Mouse (Mus musculus): ENCODE data around the gene Acod1. TPM values are rescaled to one million over a fixed set of nuclear protein-coding genes. Genes with fewer than 3 reads are reported as not detected.

Acod1 gene
- polyA plus RNA-seq, 1 experiment from 2014 or later = not detected

DNA sequence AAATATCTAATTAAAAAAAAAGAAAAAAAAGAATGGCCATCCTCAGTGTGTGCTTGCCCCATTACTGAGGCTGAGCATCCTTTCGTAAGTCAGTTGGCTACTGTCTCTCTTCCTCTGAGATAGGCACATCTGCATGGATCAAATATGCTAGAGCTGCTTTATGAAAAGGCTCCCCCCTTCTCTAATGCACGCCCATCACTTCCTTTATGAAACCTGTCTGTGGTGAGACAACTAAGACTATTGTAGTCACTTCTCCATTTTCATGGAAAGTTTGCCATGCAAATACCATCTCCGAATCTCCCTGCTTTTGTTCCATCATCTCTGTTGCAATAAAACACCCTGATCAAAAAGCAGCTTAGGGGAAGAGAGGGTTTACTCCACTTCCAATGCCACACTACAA lies 9.8 kb upstream of the Acod1 start:
- Histone ChIP-seq H3K4me3 (ENCODE audit: low read depth, low read length) (no peak overlapping the region), H3K36me3 (ENCODE audit: control insufficient read depth, insufficient read depth, low read length) (no peaks in the 10 kb centered on the region), H3K9me3 (replicated peaks; ENCODE audit: control insufficient read depth, low read length) (no peaks in the 10 kb centered on the region), H3K4me2 (ENCODE audit: low read length) (no peak overlapping the region), H3K4me1 (ENCODE audit: control insufficient read depth, insufficient read depth, low read length) (no peaks in the 10 kb centered on the region), H3K9ac (ENCODE audit: low read length) (no peak overlapping the region), H3K27me3 (replicated peaks; ENCODE audit: control insufficient read depth, insufficient read depth, low read length) (no peaks in the 10 kb centered on the region), H3K27ac (ENCODE audit: low read depth, low read length) (no peak overlapping the region)
- WGBS = 88% methylated on average over 3 of the region's 3 CpGs
- ATAC-seq (no peak), DNase-seq (ENCODE audit: low spot score) (no peak)

GRCm38 (mm10) chr14:103048292-103049086 lies 1.7 kb downstream of the Acod1 start:
- 86% methylated on average over 11 of the region's 11 CpGs for WGBS
- Histone ChIP-seq H3K36me3 (ENCODE audit: control insufficient read depth, insufficient read depth, low read length) (no peaks in the 10 kb centered on the region), H3K4me2 (ENCODE audit: low read length) (no peak overlapping the region), H3K27ac (ENCODE audit: low read depth, low read length) (no peak overlapping the region), H3K27me3 (replicated peaks; ENCODE audit: control insufficient read depth, insufficient read depth, low read length) (no peaks in the 10 kb centered on the region), H3K4me1 (ENCODE audit: control insufficient read depth, insufficient read depth, low read length) (no peaks in the 10 kb centered on the region), H3K9ac (ENCODE audit: low read length) (no peak overlapping the region), H3K4me3 (ENCODE audit: low read depth, low read length) (no peak overlapping the region), H3K9me3 (replicated peaks; ENCODE audit: control insufficient read depth, low read length) (no peaks in the 10 kb centered on the region)
- ATAC-seq (no peak), DNase-seq (ENCODE audit: low spot score) (no peak)

DNA sequence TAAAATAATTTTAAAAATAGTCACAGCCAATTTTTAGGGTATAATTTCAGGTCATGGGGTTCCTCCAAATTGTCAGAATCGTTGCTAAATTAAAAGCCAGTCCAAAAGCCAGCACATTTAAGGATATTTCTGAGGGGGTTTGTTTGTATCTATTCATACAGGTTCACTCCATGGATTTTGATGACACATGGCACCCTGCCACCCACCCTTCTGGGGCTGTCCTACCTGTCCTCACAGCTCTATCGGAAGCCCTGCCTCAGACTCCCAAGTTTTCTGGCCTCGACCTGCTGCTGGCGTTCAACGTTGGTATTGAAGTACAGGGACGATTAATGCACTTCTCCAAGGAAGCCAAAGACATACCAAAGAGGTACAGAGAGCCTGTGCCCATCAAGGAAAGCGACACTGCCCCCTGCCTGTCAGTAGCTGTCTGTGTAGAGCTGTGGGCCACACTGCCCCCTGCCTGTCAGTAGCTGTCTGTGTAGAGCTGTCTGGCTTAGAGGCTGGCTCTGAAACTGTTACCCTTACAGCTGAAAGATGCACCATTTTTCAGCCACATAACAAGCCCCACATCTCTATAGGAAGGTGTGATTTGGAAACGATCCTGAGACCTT lies 4.5 kb downstream of the Acod1 start:
- Histone ChIP-seq H3K27me3 (replicated peaks; ENCODE audit: control insufficient read depth, insufficient read depth, low read length) (no peaks in the 10 kb centered on the region), H3K9ac (ENCODE audit: low read length) (no peak overlapping the region), H3K4me3 (ENCODE audit: low read depth, low read length) (no peak overlapping the region), H3K9me3 (replicated peaks; ENCODE audit: control insufficient read depth, low read length) (no peaks in the 10 kb centered on the region), H3K27ac (ENCODE audit: low read depth, low read length) (no peak overlapping the region), H3K36me3 (ENCODE audit: control insufficient read depth, insufficient read depth, low read length) (no peaks in the 10 kb centered on the region), H3K4me2 (ENCODE audit: low read length) (no peak overlapping the region), H3K4me1 (ENCODE audit: control insufficient read depth, insufficient read depth, low read length) (no peaks in the 10 kb centered on the region)
- DNase-seq (ENCODE audit: low spot score) = peak; percentile 59
- peak; percentile 85 for ATAC-seq
- 38% methylated on average over 8 of the region's 8 CpGs for WGBS

- H3K4me2 ChIP-seq (ENCODE audit: low read length) = no peak overlapping the region
- H3K4me1 ChIP-seq (ENCODE audit: control insufficient read depth, insufficient read depth, low read length) = no peaks in the 10 kb centered on the region
- no peak overlapping the region for H3K27ac ChIP-seq (ENCODE audit: low read depth, low read length)
- 90% methylated on average over 13 of the region's 13 CpGs for WGBS
- no peak overlapping the region for H3K9ac ChIP-seq (ENCODE audit: low read length)
- DNase-seq (ENCODE audit: low spot score) = no peak
- H3K9me3 ChIP-seq (replicated peaks; ENCODE audit: control insufficient read depth, low read length) = no peaks in the 10 kb centered on the region
- no peaks in the 10 kb centered on the region for H3K36me3 ChIP-seq (ENCODE audit: control insufficient read depth, insufficient read depth, low read length)
- no peak for ATAC-seq
- no peaks in the 10 kb centered on the region for H3K27me3 ChIP-seq (replicated peaks; ENCODE audit: control insufficient read depth, insufficient read depth, low read length)
- no peak overlapping the region for H3K4me3 ChIP-seq (ENCODE audit: low read depth, low read length)
Measured at GRCm38 (mm10) chr14:103054731-103055130, 8.0 kb downstream of the Acod1 start.

- H3K27ac ChIP-seq (ENCODE audit: low read depth, low read length) = no peak overlapping the region
- H3K36me3 ChIP-seq (ENCODE audit: control insufficient read depth, insufficient read depth, low read length) = no peaks in the 10 kb centered on the region
- H3K4me3 ChIP-seq (ENCODE audit: low read depth, low read length) = no peak overlapping the region
- no peaks in the 10 kb centered on the region for H3K9me3 ChIP-seq (replicated peaks; ENCODE audit: control insufficient read depth, low read length)
- no peak for ATAC-seq
- no peaks in the 10 kb centered on the region for H3K27me3 ChIP-seq (replicated peaks; ENCODE audit: control insufficient read depth, insufficient read depth, low read length)
- no peak for DNase-seq (ENCODE audit: low spot score)
- WGBS = 90% methylated on average over 7 of the region's 7 CpGs
- H3K4me2 ChIP-seq (ENCODE audit: low read length) = no peak overlapping the region
- no peak overlapping the region for H3K9ac ChIP-seq (ENCODE audit: low read length)
- H3K4me1 ChIP-seq (ENCODE audit: control insufficient read depth, insufficient read depth, low read length) = no peaks in the 10 kb centered on the region
Measured at GRCm38 (mm10) chr14:103056601-103057000, 9.8 kb downstream of the Acod1 start.

DNA sequence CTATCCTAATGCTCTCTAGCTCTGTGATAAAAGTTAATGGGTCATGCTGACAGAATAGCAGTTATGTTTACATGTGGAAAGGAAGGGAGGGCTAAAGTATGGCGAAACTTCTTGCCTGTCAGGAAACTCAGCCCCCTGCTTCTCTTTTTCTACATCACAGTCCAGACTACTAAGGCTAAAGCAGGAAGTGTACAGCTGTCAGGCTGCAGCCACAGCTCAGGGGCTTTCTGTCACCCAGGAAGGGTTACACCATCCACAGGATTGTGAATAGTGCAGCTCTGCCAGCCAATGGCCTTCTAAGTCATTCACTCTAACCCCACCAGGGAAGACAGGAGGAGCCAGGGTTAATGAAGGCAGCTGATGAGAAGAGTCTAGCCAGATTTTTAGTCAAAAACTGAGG lies 12.2 kb downstream of the Acod1 start:
- DNase-seq (ENCODE audit: low spot score) = no peak
- Histone ChIP-seq H3K27me3 (replicated peaks; ENCODE audit: control insufficient read depth, insufficient read depth, low read length) (no peaks in the 10 kb centered on the region), H3K9ac (ENCODE audit: low read length) (no peak overlapping the region), H3K9me3 (replicated peaks; ENCODE audit: control insufficient read depth, low read length) (no peaks in the 10 kb centered on the region), H3K36me3 (ENCODE audit: control insufficient read depth, insufficient read depth, low read length) (no peaks in the 10 kb centered on the region), H3K4me2 (ENCODE audit: low read length) (no peak overlapping the region), H3K4me3 (ENCODE audit: low read depth, low read length) (no peak overlapping the region), H3K4me1 (ENCODE audit: control insufficient read depth, insufficient read depth, low read length) (no peaks in the 10 kb centered on the region), H3K27ac (ENCODE audit: low read depth, low read length) (no peak overlapping the region)
- no peak for ATAC-seq
- 84% methylated on average over 1 of the region's 1 CpGs for WGBS

DNA sequence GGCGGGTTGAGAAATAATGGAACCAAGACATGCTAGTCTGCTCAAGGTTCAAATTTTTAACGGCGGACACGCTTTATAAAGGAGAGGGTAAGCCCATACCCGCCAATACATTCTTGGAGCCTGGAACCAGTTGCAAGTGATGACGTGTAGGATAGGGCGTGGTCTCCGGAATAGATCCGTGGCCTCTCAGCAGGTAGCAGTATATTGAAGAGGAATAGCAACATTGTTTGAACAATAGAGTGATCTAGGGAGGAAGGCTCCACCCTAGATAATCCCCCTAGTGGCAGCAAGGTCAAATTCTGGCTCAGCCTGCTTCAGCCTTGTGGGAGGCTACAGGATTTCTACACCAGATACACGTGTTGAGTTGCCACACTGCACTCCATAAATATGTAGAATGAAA lies 12.7 kb downstream of the Acod1 start:
- ATAC-seq = no peak
- no peaks in the 10 kb centered on the region for H3K9me3 ChIP-seq (replicated peaks; ENCODE audit: control insufficient read depth, low read length)
- H3K4me2 ChIP-seq (ENCODE audit: low read length) = no peak overlapping the region
- no peak for DNase-seq (ENCODE audit: low spot score)
- H3K36me3 ChIP-seq (ENCODE audit: control insufficient read depth, insufficient read depth, low read length) = no peaks in the 10 kb centered on the region
- no peaks in the 10 kb centered on the region for H3K4me1 ChIP-seq (ENCODE audit: control insufficient read depth, insufficient read depth, low read length)
- no peaks in the 10 kb centered on the region for H3K27me3 ChIP-seq (replicated peaks; ENCODE audit: control insufficient read depth, insufficient read depth, low read length)
- no peak overlapping the region for H3K4me3 ChIP-seq (ENCODE audit: low read depth, low read length)
- WGBS = 89% methylated on average over 10 of the region's 10 CpGs
- no peak overlapping the region for H3K27ac ChIP-seq (ENCODE audit: low read depth, low read length)
- no peak overlapping the region for H3K9ac ChIP-seq (ENCODE audit: low read length)

DNA sequence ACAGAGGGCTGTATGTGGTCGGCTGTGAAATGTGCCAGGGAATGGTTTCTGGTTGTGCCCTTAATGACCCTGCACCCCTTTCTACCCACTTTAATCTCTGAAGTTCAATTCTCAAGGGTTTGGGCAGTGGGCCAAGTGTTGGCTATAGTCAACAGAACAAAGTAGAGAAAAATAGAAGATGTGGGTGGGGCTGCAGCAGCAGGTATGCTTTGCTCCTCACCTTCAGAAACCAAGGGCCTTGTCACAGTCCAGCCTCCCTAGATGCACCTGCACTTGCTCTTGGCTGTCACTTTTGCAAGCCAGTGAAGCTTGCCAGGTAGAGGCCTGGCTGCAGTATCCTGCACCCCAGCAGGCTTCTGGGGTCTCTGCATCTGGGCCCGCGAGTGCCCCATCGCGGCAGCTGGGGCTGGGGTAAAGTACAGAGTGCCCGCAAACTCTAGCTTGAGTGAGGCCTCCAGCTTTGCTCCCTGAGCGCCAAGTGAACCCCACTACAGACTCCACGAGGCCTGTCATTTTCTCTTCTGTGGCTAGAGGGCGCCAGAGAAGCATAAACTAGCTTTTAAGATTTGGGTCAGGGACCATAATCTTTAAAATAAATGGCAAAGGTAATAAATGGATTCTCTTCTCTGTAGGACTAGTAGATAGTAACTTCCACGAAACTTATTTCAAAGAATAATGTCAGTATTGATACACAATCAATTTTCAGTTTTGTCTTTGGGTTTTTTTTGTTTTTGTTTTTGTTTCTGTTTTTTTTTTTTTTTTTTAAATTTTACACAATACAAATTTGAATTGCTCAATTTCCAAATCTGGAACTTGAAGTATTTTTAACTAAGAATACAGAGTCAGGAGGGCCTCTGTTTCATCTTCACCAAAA lies 18.8 kb downstream of the Acod1 start:
- ATAC-seq (no peak), DNase-seq (ENCODE audit: low spot score) (peak; percentile 85)
- 8% methylated on average over 10 of the region's 10 CpGs for WGBS
- Histone ChIP-seq H3K4me3 (ENCODE audit: low read depth, low read length) (no peak overlapping the region), H3K4me2 (ENCODE audit: low read length) (no peak overlapping the region), H3K27ac (ENCODE audit: low read depth, low read length) (no peak overlapping the region), H3K9ac (ENCODE audit: low read length) (no peak overlapping the region), H3K36me3 (ENCODE audit: control insufficient read depth, insufficient read depth, low read length) (no peaks in the 10 kb centered on the region), H3K9me3 (replicated peaks; ENCODE audit: control insufficient read depth, low read length) (no peaks in the 10 kb centered on the region), H3K4me1 (ENCODE audit: control insufficient read depth, insufficient read depth, low read length) (no peaks in the 10 kb centered on the region; the same call in 1 of the 2 replicates), H3K27me3 (replicated peaks; ENCODE audit: control insufficient read depth, insufficient read depth, low read length) (no peaks in the 10 kb centered on the region)
